Mouse (Mus musculus) erythroblast, embryonic 14.5 days (primary cell): ENCODE results near the gene Bcar3.

Experiments
- GATA1 ChIP-seq: IDR thresholded peaks from 2 replicates; pipeline ENCODE4 v1.6.1; 2012; ENCODE audit warnings: low read length, inconsistent platforms, mixed read lengths
- TAL1 ChIP-seq: IDR thresholded peaks from 3 replicates; pipeline ENCODE4 v1.6.1; 2012; ENCODE audit warnings: low read length, inconsistent platforms, mixed read lengths

GRCm38 (mm10) chr3:122381591-122381990 is 87.7 kb downstream of the Bcar3 start:
- TF ChIP-seq GATA1: no peak
- TF ChIP-seq TAL1: no peak
